ENCODE assay signal across 29 mouse cellular contexts in the genomic region with DNA sequence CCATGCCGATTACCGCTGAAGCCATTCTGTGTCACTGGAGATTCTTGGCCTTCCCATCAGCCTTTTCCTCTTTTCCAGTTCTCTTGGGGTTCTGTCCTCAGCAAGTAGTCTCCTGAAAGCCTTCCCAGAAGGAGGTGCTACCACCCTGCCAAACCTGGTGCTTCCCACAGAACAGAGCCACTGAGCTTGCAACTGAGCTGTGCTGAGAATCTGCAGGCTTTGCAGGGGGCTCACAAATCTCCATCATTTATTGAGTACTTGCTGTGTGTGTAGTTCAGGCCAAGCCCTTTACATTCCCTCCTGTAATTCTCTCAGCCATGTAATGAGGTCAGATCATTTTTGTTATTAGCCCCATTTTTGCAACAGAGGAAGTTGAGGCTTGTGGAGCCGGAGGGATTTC.
DNase-seq lines count a peak whose midpoint lies in the region; ATAC-seq and TF ChIP-seq lines count a peak whose summit lies in the region.
"Had no signal": no experiment of that assay in that cellular context is flagged by ENCODE, and none has a peak within 500 bp of the region (broad histone marks: within the 10 kb centered on the region; RNA-seq: fewer than 3 reads in every experiment).

No protein-coding gene starts in this region.

- no peak for ATAC-seq in kidney, postnatal 0 days (replicated peaks; ENCODE audit: low FRiP score, low read depth)
- ATAC-seq in forebrain, embryonic 13.5 days, result no peak
- ATAC-seq: CD4-positive, CD25-positive, alpha-beta regulatory T cell, adult 4 months; forebrain, embryonic 16.5 days; hindbrain, postnatal 0 days; inflammation-experienced regulatory T-cells, adult 6 months had no signal

- no peak overlapping the region for H3K4me3 ChIP-seq in kidney, postnatal 0 days (replicated peaks; ENCODE audit: low read depth, low read length)
- H3K4me3 ChIP-seq in forebrain, embryonic 13.5 days, result no peak overlapping the region
- H3K4me3 ChIP-seq: embryonic facial prominence, embryonic 10.5 days; embryonic facial prominence, embryonic 13.5 days; erythroblast, embryonic 14.5 days; forebrain, embryonic 12.5 days; gastrocnemius, adult 2 months; heart, embryonic 12.5 days; heart, embryonic 15.5 days; hindbrain, embryonic 10.5 days had no signal

- no peaks in the 10 kb centered on the region for H3K4me1 ChIP-seq in kidney, postnatal 0 days (replicated peaks; ENCODE audit: insufficient read depth, low read length)
- peaks cover 1% of the 10 kb centered on the region; the same call in 1 of the 2 replicates for H3K4me1 ChIP-seq in forebrain, embryonic 13.5 days
- H3K4me1 ChIP-seq: embryonic facial prominence, embryonic 13.5 days; forebrain, embryonic 12.5 days; heart, embryonic 12.5 days; heart, embryonic 15.5 days; hindbrain, embryonic 10.5 days had no signal

- TF ChIP-seq CTCF in kidney, postnatal 0 days (IDR thresholded peaks at IDR 0.05; ENCODE audit: low read depth), result 0 out of 2 replicates have a peak, but pooled peaks have one; percentile 10

- H3K4me2 ChIP-seq in kidney, postnatal 0 days (ENCODE audit: low read length), result no peak overlapping the region
- no peak overlapping the region for H3K4me2 ChIP-seq in forebrain, embryonic 13.5 days
- H3K4me2 ChIP-seq: embryonic facial prominence, embryonic 13.5 days; forebrain, embryonic 12.5 days; heart, embryonic 12.5 days; heart, embryonic 15.5 days; hindbrain, embryonic 14.5 days had no signal

- DNase-seq in gastrocnemius, postnatal 10 days, result peak; percentile 3
- no peak for DNase-seq in gastrocnemius, adult 18-20 months (ENCODE audit: low spot score)
- DNase-seq in kidney, postnatal 0 days (ENCODE audit: low spot score), result peak; percentile 25
- no peak for DNase-seq in kidney, adult 8-10 months
- peak; percentile 33 for DNase-seq in mesoderm, embryonic 11.5 days (ENCODE audit: low read depth, low spot score)
- DNase-seq: adrenal gland, adult 2 months; adrenal gland, postnatal 14 days; cerebellum, adult 11 months; cerebellum, adult 2 months; cerebellum, adult 9-11 months; cerebellum, postnatal 25 days; gastrocnemius, adult 2 months; gastrocnemius, postnatal 25 days; heart, adult 18-20 months; heart, postnatal 10 days; heart, postnatal 36 days had no signal

- no peak overlapping the region for H3K9ac ChIP-seq in kidney, postnatal 0 days (ENCODE audit: low read depth, low read length)
- H3K9ac ChIP-seq in forebrain, embryonic 13.5 days, result no peak overlapping the region
- H3K9ac ChIP-seq: embryonic facial prominence, embryonic 13.5 days; forebrain, embryonic 12.5 days; heart, embryonic 12.5 days; heart, embryonic 15.5 days; hindbrain, embryonic 14.5 days had no signal

- 24% methylated on average over 3 of the region's 3 CpGs for WGBS in kidney, postnatal 0 days
- 92% methylated on average over 3 of the region's 3 CpGs for WGBS in forebrain, embryonic 13.5 days

- no peaks in the 10 kb centered on the region for H3K9me3 ChIP-seq in kidney, postnatal 0 days (replicated peaks; ENCODE audit: low read length)
- H3K9me3 ChIP-seq in forebrain, embryonic 13.5 days (replicated peaks), result no peaks in the 10 kb centered on the region
- H3K9me3 ChIP-seq: embryonic facial prominence, embryonic 10.5 days; embryonic facial prominence, embryonic 13.5 days; forebrain, embryonic 12.5 days; heart, embryonic 12.5 days; heart, embryonic 15.5 days; hindbrain, embryonic 10.5 days had no signal

- H3K27me3 ChIP-seq in kidney, postnatal 0 days (ENCODE audit: insufficient read depth, low read length), result no peaks in the 10 kb centered on the region
- H3K27me3 ChIP-seq in forebrain, embryonic 13.5 days, result no peaks in the 10 kb centered on the region
- H3K27me3 ChIP-seq: embryonic facial prominence, embryonic 13.5 days; forebrain, embryonic 12.5 days; heart, embryonic 12.5 days; heart, embryonic 15.5 days had no signal

- H3K27ac ChIP-seq in kidney, postnatal 0 days, result no peak overlapping the region
- H3K27ac ChIP-seq in forebrain, embryonic 13.5 days, result no peak overlapping the region
- H3K27ac ChIP-seq: embryonic facial prominence, embryonic 10.5 days; embryonic facial prominence, embryonic 13.5 days; forebrain, embryonic 12.5 days; gastrocnemius, adult 2 months; heart, embryonic 15.5 days; hindbrain, embryonic 10.5 days; hindbrain, embryonic 14.5 days; hindbrain, postnatal 0 days had no signal

- H3K36me3 ChIP-seq in kidney, postnatal 0 days (ENCODE audit: insufficient read depth, low read length), result no peaks in the 10 kb centered on the region
- H3K36me3 ChIP-seq in forebrain, embryonic 13.5 days (ENCODE audit: poor library complexity, severe bottlenecking), result no peaks in the 10 kb centered on the region
- H3K36me3 ChIP-seq: embryonic facial prominence, embryonic 10.5 days; embryonic facial prominence, embryonic 13.5 days; forebrain, embryonic 12.5 days; heart, embryonic 12.5 days; heart, embryonic 15.5 days; hindbrain, embryonic 10.5 days had no signal

Comparison
In these comparisons a context has a peak if more than half of its experiments do, and no peak if none do; other contexts are left out.
1. DNase-seq: peak in gastrocnemius, postnatal 10 days (single experiment), kidney, postnatal 0 days (single experiment) and mesoderm, embryonic 11.5 days (single experiment); none in gastrocnemius, adult 18-20 months (single experiment) and kidney, adult 8-10 months (0 of 2).